Mouse (Mus musculus): Measurements from ENCODE around the gene Fbxw5.

Fbxw5 gene

GRCm38 (mm10) chr2:25477967-25478675 is 22.4 kb upstream of the Fbxw5 start:
- no peak for DNase-seq (ENCODE audit: inconsistent ontology term)

- peak; percentile 46 for DNase-seq (ENCODE audit: inconsistent ontology term)
Observed at GRCm38 (mm10) chr2:25479551-25480311, 20.8 kb upstream of the Fbxw5 start.

- no peak for DNase-seq (ENCODE audit: inconsistent ontology term)
Observed at GRCm38 (mm10) chr2:25480541-25480940, 20.0 kb upstream of the Fbxw5 start.

- no peak for DNase-seq (ENCODE audit: inconsistent ontology term)
Observed at GRCm38 (mm10) chr2:25482969-25483368, 17.6 kb upstream of the Fbxw5 start.

- no peak for DNase-seq (ENCODE audit: inconsistent ontology term)
Observed at GRCm38 (mm10) chr2:25484901-25485647, 15.5 kb upstream of the Fbxw5 start.

- no peak for DNase-seq (ENCODE audit: inconsistent ontology term)
Observed at GRCm38 (mm10) chr2:25487965-25488670, 12.4 kb upstream of the Fbxw5 start.

GRCm38 (mm10) chr2:25488671-25489068 is 11.9 kb upstream of the Fbxw5 start:
- DNase-seq (ENCODE audit: inconsistent ontology term): peak; percentile 50

- DNase-seq (ENCODE audit: inconsistent ontology term): no peak
Observed at GRCm38 (mm10) chr2:25492988-25493387, 7.6 kb upstream of the Fbxw5 start.

GRCm38 (mm10) chr2:25493476-25493961 is 7.0 kb upstream of the Fbxw5 start, which contains the start of gene Lcn12:
Lcn12 (minus strand) TSS chr2:25493911.
- no peak for DNase-seq (ENCODE audit: inconsistent ontology term)

- DNase-seq (ENCODE audit: inconsistent ontology term): peak; percentile 47
Observed at GRCm38 (mm10) chr2:25496462-25496861, 4.1 kb upstream of the Fbxw5 start.

- no peak for DNase-seq (ENCODE audit: inconsistent ontology term)
Observed at GRCm38 (mm10) chr2:25497846-25498575, 2.5 kb upstream of the Fbxw5 start.

GRCm38 (mm10) chr2:25498622-25499478 is 1.7 kb upstream of the Fbxw5 start:
- DNase-seq (ENCODE audit: inconsistent ontology term): no peak

- peak; percentile 33 for DNase-seq (ENCODE audit: inconsistent ontology term)
Observed at GRCm38 (mm10) chr2:25500071-25500575, 427 bp upstream of the Fbxw5 start.

- no peak for DNase-seq (ENCODE audit: inconsistent ontology term)
Observed at GRCm38 (mm10) chr2:25501593-25502486, 1.3 kb downstream of the Fbxw5 start, which contains the start of gene C8g. C8g (minus strand) TSS chr2:25501719.

- no peak for DNase-seq (ENCODE audit: inconsistent ontology term)
Observed at GRCm38 (mm10) chr2:25502726-25503125, 2.2 kb downstream of the Fbxw5 start.

- DNase-seq (ENCODE audit: inconsistent ontology term): no peak
Observed at GRCm38 (mm10) chr2:25504538-25504937, 4.0 kb downstream of the Fbxw5 start.

GRCm38 (mm10) chr2:25505000-25505399 is 4.5 kb downstream of the Fbxw5 start:
- no peak for DNase-seq (ENCODE audit: inconsistent ontology term)

- DNase-seq (ENCODE audit: inconsistent ontology term): no peak
Observed at GRCm38 (mm10) chr2:25505860-25506259, 5.3 kb downstream of the Fbxw5 start.

- no peak for DNase-seq (ENCODE audit: inconsistent ontology term)
Observed at GRCm38 (mm10) chr2:25506964-25507363, 6.4 kb downstream of the Fbxw5 start.

Data from Muller cell, postnatal 12 days (primary cell).